9 mouse cellular contexts compared by ENCODE assay signal in the genomic region with DNA sequence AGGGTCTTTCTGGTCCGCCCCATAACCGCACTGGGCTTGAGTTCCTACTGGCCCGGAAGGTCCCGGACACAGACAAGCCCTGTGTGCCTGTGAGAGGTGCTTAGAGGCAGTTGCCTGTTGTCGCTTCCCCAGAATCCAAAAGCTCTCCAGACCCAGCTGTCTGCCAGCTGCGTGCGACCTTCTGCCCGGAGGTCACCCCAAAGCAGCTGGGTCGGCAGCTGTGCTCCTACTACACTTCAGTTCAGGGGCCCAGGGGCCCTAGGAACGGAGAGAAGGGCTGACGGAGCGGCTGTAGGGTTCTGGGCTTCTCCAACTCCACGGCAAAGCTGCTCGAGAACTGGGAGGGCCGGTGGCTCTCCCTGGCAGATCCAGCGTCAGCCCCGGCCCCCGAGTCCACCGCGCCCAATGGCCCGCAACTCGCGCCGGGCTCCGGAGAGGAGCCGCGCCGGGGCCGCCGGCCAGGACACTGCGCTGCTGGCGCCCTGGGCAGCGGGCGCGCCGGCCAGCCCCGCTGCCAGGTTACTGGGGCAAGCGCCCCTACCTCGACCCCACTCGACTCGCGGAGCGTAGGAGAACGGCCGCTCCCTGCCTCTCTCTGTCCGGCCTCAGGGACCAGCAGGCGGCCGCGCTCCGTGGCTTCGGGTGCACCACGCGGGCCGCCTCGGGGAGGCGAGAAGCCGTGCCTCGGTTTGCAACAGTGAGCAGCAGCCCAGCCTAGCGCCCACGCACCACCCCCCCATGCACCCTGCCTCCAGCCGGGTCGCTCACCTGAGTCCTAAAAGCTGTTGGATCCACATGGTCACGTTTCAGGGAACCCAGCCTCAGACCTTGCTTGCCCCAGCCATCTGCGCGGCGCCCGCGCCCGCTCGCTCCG. TPM values are rescaled to one million over a fixed set of nuclear protein-coding genes. Genes with fewer than 3 reads are reported as not detected.
DNase-seq lines count a peak whose midpoint lies in the region; ATAC-seq lines count a peak whose summit lies in the region.
"Had no signal": no experiment of that assay in that cellular context is flagged by ENCODE, and none has a peak within 500 bp of the region (broad histone marks: within the 10 kb centered on the region; RNA-seq: fewer than 3 reads in every experiment).

No protein-coding gene starts in this region.

- peak overlapping the region; percentile 40 for H3K4me3 ChIP-seq in heart, embryonic 16.5 days (ENCODE audit: low read length)
- peak overlapping the region; percentile 55 for H3K4me3 ChIP-seq in forebrain, embryonic 16.5 days (replicated peaks; ENCODE audit: low read length)
- peak overlapping the region; percentile 62 for H3K4me3 ChIP-seq in midbrain, embryonic 12.5 days

- no peaks in the 10 kb centered on the region for H3K9me3 ChIP-seq in heart, embryonic 16.5 days (replicated peaks; ENCODE audit: control insufficient read depth, low read length)
- H3K9me3 ChIP-seq in forebrain, embryonic 16.5 days (ENCODE audit: control insufficient read depth, low read length), result no peaks in the 10 kb centered on the region
- H3K9me3 ChIP-seq in midbrain, embryonic 12.5 days, result no peaks in the 10 kb centered on the region

- H3K27me3 ChIP-seq in heart, embryonic 16.5 days (ENCODE audit: control insufficient read depth, insufficient read depth, low read length), result peaks cover 85% of the 10 kb centered on the region
- H3K27me3 ChIP-seq in forebrain, embryonic 16.5 days (replicated peaks; ENCODE audit: control insufficient read depth, insufficient read depth, low read length), result peaks cover 25% of the 10 kb centered on the region
- H3K27me3 ChIP-seq in midbrain, embryonic 12.5 days, result peaks cover 87% of the 10 kb centered on the region

- H3K9ac ChIP-seq in heart, embryonic 16.5 days (ENCODE audit: low read length), result no peak overlapping the region; the same call in 1 of the 2 replicates
- peak overlapping the region; percentile 70 for H3K9ac ChIP-seq in forebrain, embryonic 16.5 days (replicated peaks; ENCODE audit: low read depth, low read length)
- H3K9ac ChIP-seq in midbrain, embryonic 12.5 days (replicated peaks), result peak overlapping the region; percentile 74

- intact Hi-C loops in heart, postnatal 25 days (cut with DNase I), result loop anchor here (5.0 kb wide), 2 partner anchors 184 to 949 kb away; no protein-coding TSS in a partner anchor

- under 1% methylated on average over 68 of the region's 71 CpGs for WGBS in heart, embryonic 16.5 days
- under 1% methylated on average over 71 of the region's 71 CpGs for WGBS in forebrain, embryonic 16.5 days
- under 1% methylated on average over 70 of the region's 71 CpGs for WGBS in midbrain, embryonic 12.5 days

- peaks cover 7% of the 10 kb centered on the region; the same call in 1 of the 2 replicates for H3K4me1 ChIP-seq in heart, embryonic 16.5 days (ENCODE audit: control insufficient read depth, insufficient read depth, low read length)
- H3K4me1 ChIP-seq in forebrain, embryonic 16.5 days (replicated peaks; ENCODE audit: control insufficient read depth, insufficient read depth, low read length), result peaks cover 58% of the 10 kb centered on the region
- H3K4me1 ChIP-seq in midbrain, embryonic 12.5 days, result peaks cover 65% of the 10 kb centered on the region

- H3K36me3 ChIP-seq in heart, embryonic 16.5 days (ENCODE audit: control insufficient read depth, insufficient read depth), result no peaks in the 10 kb centered on the region
- H3K36me3 ChIP-seq in forebrain, embryonic 16.5 days (ENCODE audit: control insufficient read depth, insufficient read depth), result no peaks in the 10 kb centered on the region
- H3K36me3 ChIP-seq in midbrain, embryonic 12.5 days, result no peaks in the 10 kb centered on the region

- no peak for DNase-seq in heart, adult 18-20 months
- peak; percentile 30 for DNase-seq in adrenal gland, postnatal 25 days
- DNase-seq in urinary bladder, adult 2 months (ENCODE audit: low spot score), result no peak
- DNase-seq in heart, postnatal 25 days (ENCODE audit: low spot score), result no peak
- DNase-seq in layer of hippocampus, adult 9-10 months (ENCODE audit: low spot score), result no peak
- DNase-seq: gastrocnemius, postnatal 14 days had no signal

- no peak overlapping the region for H3K27ac ChIP-seq in heart, embryonic 16.5 days (ENCODE audit: low read length)
- no peak overlapping the region; the same call in 1 of the 2 replicates for H3K27ac ChIP-seq in forebrain, embryonic 16.5 days (ENCODE audit: low read length)
- H3K27ac ChIP-seq in midbrain, embryonic 12.5 days (replicated peaks), result peak overlapping the region; percentile 54

- peak overlapping the region; percentile 63 for H3K4me2 ChIP-seq in heart, embryonic 16.5 days (ENCODE audit: low read depth, low read length)
- H3K4me2 ChIP-seq in forebrain, embryonic 16.5 days (ENCODE audit: low read length), result peak overlapping the region; percentile 92
- H3K4me2 ChIP-seq in midbrain, embryonic 12.5 days (replicated peaks), result peak overlapping the region; percentile 97

- ATAC-seq in heart, embryonic 16.5 days (replicated peaks; ENCODE audit: extremely low read depth, insufficient read depth, low FRiP score), result no peak
- ATAC-seq in forebrain, embryonic 16.5 days, result 0 out of 2 replicates have a peak, but pooled peaks have one; percentile 4
- peak; percentile 7; the same call in 1 of the 2 replicates for ATAC-seq in midbrain, embryonic 12.5 days (ENCODE audit: low FRiP score, low read depth)

RNA-seq across cellular contexts. Expression of a gene that starts 1.0 kb away (rescaled TPM):
- polyA plus RNA-seq in heart, embryonic 16.5 days (2015; fragmentation: Nextera tagmentation; extraction: Ambion mirVana), result 0.08 and 0.35 TPM in 2 replicates
- total RNA-seq in heart, adult 18-20 months (2021), result under 1 TPM; 0.12 to 0.51 TPM
- 5.4 and 13.4 TPM in 2 replicates for total RNA-seq in adrenal gland, postnatal 25 days (2021)
- 3.2 and 4.5 TPM in 2 replicates for polyA plus RNA-seq in forebrain, embryonic 16.5 days (2015; fragmentation: Nextera tagmentation; extraction: Ambion mirVana)
- polyA plus RNA-seq in midbrain, embryonic 12.5 days (2016; fragmentation: Nextera tagmentation; extraction: Ambion mirVana), result 2.7 and 3.3 TPM in 2 replicates
- polyA plus RNA-seq in urinary bladder, adult 2 months (2012; rRNA removed), result 0.32 and 0.37 TPM in 2 replicates
- under 1 TPM; 0.10 to 0.20 TPM for total RNA-seq in heart, postnatal 25 days (2021)
